Mouse (Mus musculus) midbrain, embryonic 16.5 days (tissue): ENCODE data around the gene Ccdc136. TPM values are rescaled to one million over a fixed set of nuclear protein-coding genes. Genes with fewer than 3 reads are reported as not detected.
A peak's percentile ranks its signal among the peaks of the same experiment; 100 is the strongest.
"Not testable (repeated sequence)": the region's sequence is repeated elsewhere in the genome, so short reads cannot be mapped to it uniquely, and the experiment has no call there.

Experiments
- ATAC-seq: fragments of 200-750 bp; cut with Nextera tagmentation; 2 replicates; pipeline ENCODE4 v1.8.0; 2017; ENCODE audit warnings: moderate TSS enrichment
- H3K27ac ChIP-seq: fragments of 300-500 bp; sonication (generic); 2 replicates; pipeline ENCODE4 v1.5.1; 2014; ENCODE audit warnings: mild to moderate bottlenecking, low read length, mixed read lengths
- H3K27me3 ChIP-seq: fragments of 300-500 bp; sonication (generic); 2 replicates; pipeline ENCODE4 v1.6.1; 2014; ENCODE audit warnings: low read depth, low read length, mixed read lengths; ENCODE audit not compliant: control insufficient read depth, insufficient read depth
- H3K36me3 ChIP-seq: fragments of 300-500 bp; sonication (generic); 2 replicates; pipeline ENCODE4 v1.6.1; 2014; ENCODE audit warnings: mild to moderate bottlenecking, low read length, moderate library complexity, mixed read lengths; ENCODE audit not compliant: control insufficient read depth, insufficient read depth
- H3K4me1 ChIP-seq: fragments of 300-500 bp; sonication (generic); 2 replicates; pipeline ENCODE4 v1.6.1; 2014; ENCODE audit warnings: mild to moderate bottlenecking, low read length, mixed read lengths; ENCODE audit not compliant: control insufficient read depth, insufficient read depth
- H3K4me2 ChIP-seq: fragments of 300-500 bp; sonication (generic); 2 replicates; pipeline ENCODE4 v1.6.1; 2014; ENCODE audit warnings: mild to moderate bottlenecking, low read length, mixed read lengths
- H3K4me3 ChIP-seq: fragments of 300-500 bp; sonication (generic); 2 replicates; pipeline ENCODE4 v1.5.1; 2014; ENCODE audit warnings: low read depth, mild to moderate bottlenecking, low read length, moderate library complexity, mixed read lengths
- H3K9ac ChIP-seq: fragments of 300-500 bp; sonication (generic); 2 replicates; pipeline ENCODE4 v1.6.1; 2014; ENCODE audit warnings: low read depth, low read length, mixed read lengths
- H3K9me3 ChIP-seq: fragments of 300-500 bp; sonication (generic); replicated peaks from 2 replicates; pipeline ENCODE4 v1.6.1; 2014; ENCODE audit warnings: mild to moderate bottlenecking, low read length, mixed read lengths; ENCODE audit not compliant: control insufficient read depth, poor library complexity, severe bottlenecking
- WGBS: fragments of 180-500 bp; shearing (Covaris S2); extraction: QIAGEN DNeasy Blood & Tissue Kit; methylation state at CpG from one replicate; pipeline ENCODE4 v1.1.7; 2014; 5-methylcytosine and 5-hydroxymethylcytosine counted together
- polyA plus RNA-seq: library from polyadenylated mRNA; unstranded; fragments of >200 nt; fragmentation: Nextera tagmentation; extraction: Ambion mirVana; gene quantifications from 2 replicates; pipeline ENCODE4 v1.2.1, GENCODE M21; 2015

Ccdc136 gene
- 38.6 and 46.5 TPM in 2 replicates for polyA plus RNA-seq

- H3K27ac ChIP-seq, result peak within 1 kb of the TSS; percentile 58
- H3K4me3 ChIP-seq, result peak within 1 kb of the TSS; percentile 61
- no peaks in the 10 kb centered on the region for H3K36me3 ChIP-seq
- H3K9me3 ChIP-seq, result no peaks in the 10 kb centered on the region
- H3K4me1 ChIP-seq, result peaks cover 8% of the 10 kb centered on the region
- peak within 1 kb of the TSS; percentile 77 for H3K4me2 ChIP-seq
- under 1% methylated on average over 34 of the region's 49 CpGs for WGBS
- peaks cover 2% of the 10 kb centered on the region for H3K27me3 ChIP-seq
- ATAC-seq, result peak; percentile 95
- H3K9ac ChIP-seq, result peak within 1 kb of the TSS; percentile 77
Observed at GRCm38 (mm10) chr6:29395910-29396713, at the start of gene Ccdc136. Gene Ccdc136 (plus strand): TSS chr6:29396309.

- H3K4me2 ChIP-seq, result not testable (repeated sequence)
- 95% methylated on average over 2 of the region's 2 CpGs for WGBS
Observed at GRCm38 (mm10) chr6:29346512-29346911, 49.6 kb upstream of the Ccdc136 start.

GRCm38 (mm10) chr6:29347189-29347588 lies 48.9 kb upstream of the Ccdc136 start:
- WGBS, result 34% methylated on average over 7 of the region's 7 CpGs
- Histone ChIP-seq H3K4me3 (peak overlapping the region; percentile 93), H3K9ac (peak overlapping the region; percentile 84), H3K36me3 (no peaks in the 10 kb centered on the region), H3K4me1 (peaks cover 15% of the 10 kb centered on the region), H3K4me2 (peak overlapping the region; percentile 84), H3K9me3 (no peaks in the 10 kb centered on the region), H3K27ac (peak overlapping the region; percentile 83), H3K27me3 (no peaks in the 10 kb centered on the region)
- ATAC-seq, result no peak

More at GRCm38 (mm10) chr6:29346512-29346911, 49.6 kb upstream of the Ccdc136 start:
- not testable (repeated sequence) for H3K36me3 ChIP-seq, H3K27me3 ChIP-seq, H3K27ac ChIP-seq, H3K9me3 ChIP-seq, H3K9ac ChIP-seq, ATAC-seq, H3K4me3 ChIP-seq
- peaks cover 15% of the 10 kb centered on the region for H3K4me1 ChIP-seq

GRCm38 (mm10) chr6:29347665-29348370 lies 48.3 kb upstream of the Ccdc136 start, which contains the start of gene Calu:
Gene Calu (plus strand): TSS chr6:29348069.
- ATAC-seq, result peak; percentile 99
- H3K27ac ChIP-seq, result peak within 1 kb of the TSS; percentile 83
- H3K36me3 ChIP-seq, result no peaks in the 10 kb centered on the region
- H3K27me3 ChIP-seq, result no peaks in the 10 kb centered on the region
- WGBS, result under 1% methylated on average over 55 of the region's 55 CpGs
- peaks cover 15% of the 10 kb centered on the region for H3K4me1 ChIP-seq
- peak within 1 kb of the TSS; percentile 84 for H3K9ac ChIP-seq
- peak within 1 kb of the TSS; percentile 93 for H3K4me3 ChIP-seq
- H3K9me3 ChIP-seq, result no peaks in the 10 kb centered on the region
- peak within 1 kb of the TSS; percentile 87 for H3K4me2 ChIP-seq

- H3K4me1 ChIP-seq, result peaks cover 15% of the 10 kb centered on the region
- under 1% methylated on average over 15 of the region's 15 CpGs for WGBS
- no peak; the same call in 1 of the 2 replicates for ATAC-seq
- no peaks in the 10 kb centered on the region for H3K27me3 ChIP-seq
- no peaks in the 10 kb centered on the region for H3K36me3 ChIP-seq
- peak overlapping the region; percentile 78 for H3K27ac ChIP-seq
- no peaks in the 10 kb centered on the region for H3K9me3 ChIP-seq
- peak overlapping the region; percentile 93 for H3K4me3 ChIP-seq
- H3K9ac ChIP-seq, result peak overlapping the region; percentile 75
- H3K4me2 ChIP-seq, result peak overlapping the region; percentile 87
Observed at GRCm38 (mm10) chr6:29348371-29348724, 47.8 kb upstream of the Ccdc136 start.

GRCm38 (mm10) chr6:29351613-29352012 lies 44.5 kb upstream of the Ccdc136 start:
- no peaks in the 10 kb centered on the region for H3K9me3 ChIP-seq
- no peaks in the 10 kb centered on the region for H3K27me3 ChIP-seq
- H3K9ac ChIP-seq, result no peak overlapping the region
- peaks cover 15% of the 10 kb centered on the region for H3K4me1 ChIP-seq
- H3K4me2 ChIP-seq, result no peak overlapping the region
- no peaks in the 10 kb centered on the region for H3K36me3 ChIP-seq
- no peak overlapping the region for H3K4me3 ChIP-seq
- ATAC-seq, result no peak
- H3K27ac ChIP-seq, result no peak overlapping the region

- no peak overlapping the region for H3K4me2 ChIP-seq
- H3K36me3 ChIP-seq, result no peaks in the 10 kb centered on the region
- 42% methylated on average over 5 of the region's 5 CpGs for WGBS
- no peak overlapping the region for H3K27ac ChIP-seq
- ATAC-seq, result no peak
- no peak overlapping the region for H3K9ac ChIP-seq
- H3K27me3 ChIP-seq, result no peaks in the 10 kb centered on the region
- no peak overlapping the region for H3K4me3 ChIP-seq
- H3K4me1 ChIP-seq, result peaks cover 10% of the 10 kb centered on the region
- H3K9me3 ChIP-seq, result no peaks in the 10 kb centered on the region
Observed at GRCm38 (mm10) chr6:29352816-29353215, 43.3 kb upstream of the Ccdc136 start.

- 96% methylated on average over 3 of the region's 3 CpGs for WGBS
- H3K4me2 ChIP-seq, result no peak overlapping the region
- no peak overlapping the region for H3K27ac ChIP-seq
- ATAC-seq, result no peak
- no peak overlapping the region for H3K9ac ChIP-seq
- H3K4me3 ChIP-seq, result no peak overlapping the region
- no peaks in the 10 kb centered on the region for H3K27me3 ChIP-seq
- no peaks in the 10 kb centered on the region for H3K4me1 ChIP-seq
- H3K36me3 ChIP-seq, result no peaks in the 10 kb centered on the region
- H3K9me3 ChIP-seq, result no peaks in the 10 kb centered on the region
Observed at GRCm38 (mm10) chr6:29359386-29359785, 36.7 kb upstream of the Ccdc136 start.

GRCm38 (mm10) chr6:29360211-29360610 lies 35.9 kb upstream of the Ccdc136 start:
- ATAC-seq, result no peak
- 90% methylated on average over 6 of the region's 6 CpGs for WGBS
- no peaks in the 10 kb centered on the region for H3K36me3 ChIP-seq
- H3K9ac ChIP-seq, result no peak overlapping the region
- no peak overlapping the region for H3K4me3 ChIP-seq
- H3K4me1 ChIP-seq, result no peaks in the 10 kb centered on the region
- H3K9me3 ChIP-seq, result no peaks in the 10 kb centered on the region
- H3K4me2 ChIP-seq, result no peak overlapping the region
- H3K27me3 ChIP-seq, result no peaks in the 10 kb centered on the region
- H3K27ac ChIP-seq, result no peak overlapping the region
